Comparison of ENCODE assay signal across 19 mouse cellular contexts in genomic region chr8:111960591-111961321, GRCm38 (mm10). TPM values are rescaled to one million over a fixed set of nuclear protein-coding genes. Genes with fewer than 3 reads are reported as not detected.
DNase-seq lines count a peak whose midpoint lies in the region; ATAC-seq and TF ChIP-seq lines count a peak whose summit lies in the region.
"Had no signal": no experiment of that assay in that cellular context is flagged by ENCODE, and none has a peak within 500 bp of the region (broad histone marks: within the 10 kb centered on the region; RNA-seq: fewer than 3 reads in every experiment).

No protein-coding gene starts in this region.

- no peaks in the 10 kb centered on the region for H3K4me1 ChIP-seq in forebrain, embryonic 11.5 days (replicated peaks; ENCODE audit: control insufficient read depth, insufficient read depth, low read length)
- no peaks in the 10 kb centered on the region for H3K4me1 ChIP-seq in forebrain, embryonic 15.5 days
- no peaks in the 10 kb centered on the region for H3K4me1 ChIP-seq in intestine, embryonic 16.5 days (ENCODE audit: control insufficient read depth, insufficient read depth, low read length)
- no peaks in the 10 kb centered on the region for H3K4me1 ChIP-seq in intestine, embryonic 15.5 days (replicated peaks)
- peaks cover 15 to 32% of the 10 kb centered on the region in 2 experiments for H3K4me1 ChIP-seq in ES-E14 (ENCODE audit: control insufficient read depth in 2 of 2, insufficient read depth in 2 of 2, low read length in 2 of 2, poor library complexity in 1 of 2)
- no peaks in the 10 kb centered on the region for H3K4me1 ChIP-seq in intestine, postnatal 0 days (replicated peaks; ENCODE audit: control insufficient read depth, insufficient read depth, low read length)
- H3K4me1 ChIP-seq: limb, embryonic 12.5 days; neural tube, embryonic 15.5 days; stomach, embryonic 15.5 days had no signal

- no peak for TF ChIP-seq CTCF in intestine, postnatal 0 days (IDR thresholded peaks at IDR 0.05; ENCODE audit: low read depth)

- ATAC-seq in forebrain, embryonic 11.5 days (replicated peaks; ENCODE audit: low FRiP score): 0 out of 2 replicates have a peak, but pooled peaks have one; percentile 7
- no peak for ATAC-seq in forebrain, embryonic 15.5 days (replicated peaks)
- ATAC-seq in intestine, embryonic 16.5 days: peak; percentile 23; the same call in 1 of the 2 replicates
- no peak for ATAC-seq in intestine, embryonic 15.5 days
- ATAC-seq in intestine, postnatal 0 days: peak; percentile 35; the same call in 1 of the 2 replicates
- ATAC-seq: forebrain, postnatal 0 days had no signal

- H3K9ac ChIP-seq in forebrain, embryonic 11.5 days (ENCODE audit: low read length): no peak overlapping the region
- H3K9ac ChIP-seq in forebrain, embryonic 15.5 days (replicated peaks): no peak overlapping the region
- no peak overlapping the region for H3K9ac ChIP-seq in intestine, embryonic 16.5 days (ENCODE audit: low read depth, low read length)
- no peak overlapping the region for H3K9ac ChIP-seq in intestine, embryonic 15.5 days
- no peak overlapping the region for H3K9ac ChIP-seq in ES-E14 (ENCODE audit: insufficient read depth, low read depth, low read length, poor library complexity, severe bottlenecking)
- H3K9ac ChIP-seq in intestine, postnatal 0 days (ENCODE audit: low read depth, low read length): no peak overlapping the region
- H3K9ac ChIP-seq: forebrain, postnatal 0 days; limb, embryonic 12.5 days; liver, embryonic 14.5 days; neural tube, embryonic 15.5 days; stomach, embryonic 15.5 days had no signal

- H3K9me3 ChIP-seq in forebrain, embryonic 11.5 days (ENCODE audit: control insufficient read depth, low read length): no peaks in the 10 kb centered on the region
- no peaks in the 10 kb centered on the region for H3K9me3 ChIP-seq in forebrain, embryonic 15.5 days
- no peaks in the 10 kb centered on the region for H3K9me3 ChIP-seq in intestine, embryonic 16.5 days (ENCODE audit: control insufficient read depth, low read length)
- no peaks in the 10 kb centered on the region for H3K9me3 ChIP-seq in intestine, embryonic 15.5 days
- H3K9me3 ChIP-seq in ES-E14 (ENCODE audit: control insufficient read depth, insufficient read depth, low read depth, low read length): no peaks in the 10 kb centered on the region
- no peaks in the 10 kb centered on the region for H3K9me3 ChIP-seq in intestine, postnatal 0 days (ENCODE audit: control insufficient read depth)
- H3K9me3 ChIP-seq: heart, embryonic 10.5 days; limb, embryonic 12.5 days; neural tube, embryonic 15.5 days; stomach, embryonic 15.5 days had no signal

- H3K4me2 ChIP-seq in forebrain, embryonic 11.5 days (ENCODE audit: low read depth, low read length, severe bottlenecking): no peak overlapping the region
- H3K4me2 ChIP-seq in forebrain, embryonic 15.5 days (replicated peaks): no peak overlapping the region
- H3K4me2 ChIP-seq in intestine, embryonic 16.5 days (ENCODE audit: low read depth, low read length): no peak overlapping the region
- no peak overlapping the region for H3K4me2 ChIP-seq in intestine, embryonic 15.5 days (replicated peaks)
- no peak overlapping the region for H3K4me2 ChIP-seq in intestine, postnatal 0 days (replicated peaks; ENCODE audit: low read depth)
- H3K4me2 ChIP-seq: limb, embryonic 12.5 days; midbrain, embryonic 11.5 days; neural tube, embryonic 15.5 days; stomach, embryonic 15.5 days had no signal

- DNase-seq in forebrain, embryonic 11.5 days (ENCODE audit: low spot score): no peak
- no peak for DNase-seq in ES-E14 (ENCODE audit: low read depth, low spot score)
- no peak for DNase-seq in embryo, embryonic 10 days (ENCODE audit: low spot score)
- DNase-seq in layer of hippocampus, adult 9-11 months: no peak
- DNase-seq: cerebellum, adult 9-10 months; forebrain, postnatal 0 days; kidney, postnatal 36 days; thymus, postnatal 36 days had no signal

- in situ Hi-C loops in ES-E14 (cut with MboI; ENCODE audit: low sequenced_read_pairs in 2 of 2, unreplicated experiment in 2 of 2): no loop called here

- no peaks in the 10 kb centered on the region for H3K27me3 ChIP-seq in forebrain, embryonic 11.5 days (ENCODE audit: control insufficient read depth, insufficient read depth, low read length)
- no peaks in the 10 kb centered on the region for H3K27me3 ChIP-seq in forebrain, embryonic 15.5 days
- H3K27me3 ChIP-seq in intestine, embryonic 16.5 days (replicated peaks; ENCODE audit: control insufficient read depth, insufficient read depth, low read length): no peaks in the 10 kb centered on the region
- H3K27me3 ChIP-seq in intestine, embryonic 15.5 days (replicated peaks): no peaks in the 10 kb centered on the region
- no peaks in the 10 kb centered on the region for H3K27me3 ChIP-seq in intestine, postnatal 0 days (replicated peaks; ENCODE audit: control insufficient read depth, insufficient read depth, low read length)
- H3K27me3 ChIP-seq: limb, embryonic 12.5 days; neural tube, embryonic 15.5 days; stomach, embryonic 15.5 days had no signal

- 73% methylated on average over 15 of the region's 15 CpGs for WGBS in forebrain, embryonic 11.5 days
- WGBS in forebrain, embryonic 15.5 days: 74% methylated on average over 15 of the region's 15 CpGs
- 70% methylated on average over 15 of the region's 15 CpGs for WGBS in intestine, embryonic 16.5 days
- 71% methylated on average over 15 of the region's 15 CpGs for WGBS in intestine, embryonic 15.5 days
- 69% methylated on average over 15 of the region's 15 CpGs for WGBS in intestine, postnatal 0 days

- H3K27ac ChIP-seq in forebrain, embryonic 11.5 days (ENCODE audit: low read depth, low read length): no peak overlapping the region
- no peak overlapping the region for H3K27ac ChIP-seq in forebrain, embryonic 15.5 days (replicated peaks)
- H3K27ac ChIP-seq in intestine, embryonic 16.5 days (ENCODE audit: low read length): no peak overlapping the region
- H3K27ac ChIP-seq in intestine, embryonic 15.5 days: no peak overlapping the region
- no peak overlapping the region for H3K27ac ChIP-seq in ES-E14 (ENCODE audit: insufficient read depth, low read depth, low read length, poor library complexity, severe bottlenecking)
- H3K27ac ChIP-seq in intestine, postnatal 0 days (ENCODE audit: low read depth, low read length): no peak overlapping the region
- H3K27ac ChIP-seq: heart, embryonic 10.5 days; limb, embryonic 12.5 days; liver, embryonic 14.5 days; macrophage; neural tube, embryonic 15.5 days; stomach, embryonic 15.5 days had no signal

- H3K36me3 ChIP-seq in forebrain, embryonic 11.5 days (ENCODE audit: control insufficient read depth, insufficient read depth, low read length): peaks cover 5% of the 10 kb centered on the region; the same call in 1 of the 2 replicates
- H3K36me3 ChIP-seq in forebrain, embryonic 15.5 days: peaks cover 15% of the 10 kb centered on the region
- H3K36me3 ChIP-seq in intestine, embryonic 16.5 days (ENCODE audit: control insufficient read depth, insufficient read depth, low read length): peaks cover 9% of the 10 kb centered on the region; the same call in 1 of the 2 replicates
- peaks cover 7% of the 10 kb centered on the region for H3K36me3 ChIP-seq in intestine, embryonic 15.5 days
- peaks cover 9% of the 10 kb centered on the region for H3K36me3 ChIP-seq in ES-E14 (ENCODE audit: control insufficient read depth, insufficient read depth, low read length, poor library complexity, severe bottlenecking)
- peaks cover 13% of the 10 kb centered on the region for H3K36me3 ChIP-seq in intestine, postnatal 0 days (ENCODE audit: control insufficient read depth, insufficient read depth)

- H3K4me3 ChIP-seq in forebrain, embryonic 11.5 days (ENCODE audit: low read depth, low read length): no peak overlapping the region
- no peak overlapping the region for H3K4me3 ChIP-seq in forebrain, embryonic 15.5 days
- H3K4me3 ChIP-seq in intestine, embryonic 16.5 days (ENCODE audit: low read length): no peak overlapping the region
- H3K4me3 ChIP-seq in intestine, embryonic 15.5 days (replicated peaks): no peak overlapping the region
- no peak overlapping the region for H3K4me3 ChIP-seq in ES-E14 (ENCODE audit: insufficient read depth in 1 of 2, low read depth in 1 of 2, low read length in 2 of 2, poor library complexity in 1 of 2, severe bottlenecking in 1 of 2)
- no peak overlapping the region for H3K4me3 ChIP-seq in intestine, postnatal 0 days (ENCODE audit: low read depth, low read length)
- H3K4me3 ChIP-seq: heart, embryonic 10.5 days; limb, embryonic 12.5 days; neural tube, embryonic 15.5 days; stomach, embryonic 15.5 days had no signal

RNA-seq across cellular contexts. Expression of gene Gabarapl2, which starts 20.3 kb away (rescaled TPM):
- polyA plus RNA-seq in forebrain, embryonic 11.5 days (2014; fragmentation: Nextera tagmentation; extraction: Ambion mirVana): 272 and 278 TPM in 2 replicates
- polyA plus RNA-seq in forebrain, embryonic 15.5 days (2015; fragmentation: Nextera tagmentation; extraction: Ambion mirVana): 483 and 504 TPM in 2 replicates
- 208 and 212 TPM in 2 replicates for polyA plus RNA-seq in intestine, embryonic 16.5 days (2015; fragmentation: Nextera tagmentation; extraction: Ambion mirVana)
- 194 and 215 TPM in 2 replicates for polyA plus RNA-seq in intestine, embryonic 15.5 days (2015; fragmentation: Nextera tagmentation; extraction: Ambion mirVana)
- 112 and 255 TPM in 2 replicates for total RNA-seq in ES-E14 (2012; rRNA removed)
- polyA plus RNA-seq in intestine, postnatal 0 days (2015; fragmentation: Nextera tagmentation; extraction: Ambion mirVana): 298 and 308 TPM in 2 replicates

RNA-seq across cellular contexts. Expression of gene Tmem231, which starts 27.1 kb away (rescaled TPM):
- 19.9 and 22.2 TPM in 2 replicates for polyA plus RNA-seq in forebrain, embryonic 11.5 days (2014; fragmentation: Nextera tagmentation; extraction: Ambion mirVana)
- polyA plus RNA-seq in forebrain, embryonic 15.5 days (2015; fragmentation: Nextera tagmentation; extraction: Ambion mirVana): 14.6 and 16.6 TPM in 2 replicates
- polyA plus RNA-seq in intestine, embryonic 16.5 days (2015; fragmentation: Nextera tagmentation; extraction: Ambion mirVana): 8.6 and 8.9 TPM in 2 replicates
- 9.3 and 11.5 TPM in 2 replicates for polyA plus RNA-seq in intestine, embryonic 15.5 days (2015; fragmentation: Nextera tagmentation; extraction: Ambion mirVana)
- total RNA-seq in ES-E14 (2012; rRNA removed): 30.3 and 38.5 TPM in 2 replicates
- 1.8 and 2.2 TPM in 2 replicates for polyA plus RNA-seq in intestine, postnatal 0 days (2015; fragmentation: Nextera tagmentation; extraction: Ambion mirVana)

RNA-seq across cellular contexts. Expression of gene Adat1, which starts 31.3 kb away (rescaled TPM):
- 13.5 and 16.4 TPM in 2 replicates for polyA plus RNA-seq in forebrain, embryonic 11.5 days (2014; fragmentation: Nextera tagmentation; extraction: Ambion mirVana)
- 9.3 and 9.8 TPM in 2 replicates for polyA plus RNA-seq in forebrain, embryonic 15.5 days (2015; fragmentation: Nextera tagmentation; extraction: Ambion mirVana)
- 6.7 and 7.6 TPM in 2 replicates for polyA plus RNA-seq in intestine, embryonic 16.5 days (2015; fragmentation: Nextera tagmentation; extraction: Ambion mirVana)
- 7.7 and 8.3 TPM in 2 replicates for polyA plus RNA-seq in intestine, embryonic 15.5 days (2015; fragmentation: Nextera tagmentation; extraction: Ambion mirVana)
- total RNA-seq in ES-E14 (2012; rRNA removed): 11.0 and 14.6 TPM in 2 replicates
- polyA plus RNA-seq in intestine, postnatal 0 days (2015; fragmentation: Nextera tagmentation; extraction: Ambion mirVana): 1.2 and 1.4 TPM in 2 replicates

RNA-seq across cellular contexts. Expression of gene Kars, which starts 50.4 kb away (rescaled TPM):
- 261 and 263 TPM in 2 replicates for polyA plus RNA-seq in forebrain, embryonic 11.5 days (2014; fragmentation: Nextera tagmentation; extraction: Ambion mirVana)
- 178 and 179 TPM in 2 replicates for polyA plus RNA-seq in forebrain, embryonic 15.5 days (2015; fragmentation: Nextera tagmentation; extraction: Ambion mirVana)
- 157 and 169 TPM in 2 replicates for polyA plus RNA-seq in intestine, embryonic 16.5 days (2015; fragmentation: Nextera tagmentation; extraction: Ambion mirVana)
- 181 and 195 TPM in 2 replicates for polyA plus RNA-seq in intestine, embryonic 15.5 days (2015; fragmentation: Nextera tagmentation; extraction: Ambion mirVana)
- total RNA-seq in ES-E14 (2012; rRNA removed): 218 and 267 TPM in 2 replicates
- polyA plus RNA-seq in intestine, postnatal 0 days (2015; fragmentation: Nextera tagmentation; extraction: Ambion mirVana): 63.7 and 69.2 TPM in 2 replicates

RNA-seq across cellular contexts. Expression of gene Terf2ip, which starts 50.4 kb away (rescaled TPM):
- 33.6 and 33.9 TPM in 2 replicates for polyA plus RNA-seq in forebrain, embryonic 11.5 days (2014; fragmentation: Nextera tagmentation; extraction: Ambion mirVana)
- 53.6 and 56.2 TPM in 2 replicates for polyA plus RNA-seq in forebrain, embryonic 15.5 days (2015; fragmentation: Nextera tagmentation; extraction: Ambion mirVana)
- polyA plus RNA-seq in intestine, embryonic 16.5 days (2015; fragmentation: Nextera tagmentation; extraction: Ambion mirVana): 18.4 and 20.0 TPM in 2 replicates
- polyA plus RNA-seq in intestine, embryonic 15.5 days (2015; fragmentation: Nextera tagmentation; extraction: Ambion mirVana): 18.2 and 19.0 TPM in 2 replicates
- 5.3 and 9.7 TPM in 2 replicates for total RNA-seq in ES-E14 (2012; rRNA removed)
- 10.1 and 11.2 TPM in 2 replicates for polyA plus RNA-seq in intestine, postnatal 0 days (2015; fragmentation: Nextera tagmentation; extraction: Ambion mirVana)

Comparison
In these comparisons a context has a peak if more than half of its experiments do, and no peak if none do; other contexts are left out.
1. ATAC-seq: peak in forebrain, embryonic 11.5 days (single experiment), intestine, embryonic 16.5 days (single experiment) and intestine, postnatal 0 days (single experiment); none in forebrain, embryonic 15.5 days (single experiment) and intestine, embryonic 15.5 days (single experiment).